Mouse (Mus musculus): Measurements from ENCODE around the gene Cyp27a1. TPM values are rescaled to one million over a fixed set of nuclear protein-coding genes. Genes with fewer than 3 reads are reported as not detected.

Gene Cyp27a1
- polyA plus RNA-seq, 1 experiment from 2014 or later, result 10.4 TPM

DNA sequence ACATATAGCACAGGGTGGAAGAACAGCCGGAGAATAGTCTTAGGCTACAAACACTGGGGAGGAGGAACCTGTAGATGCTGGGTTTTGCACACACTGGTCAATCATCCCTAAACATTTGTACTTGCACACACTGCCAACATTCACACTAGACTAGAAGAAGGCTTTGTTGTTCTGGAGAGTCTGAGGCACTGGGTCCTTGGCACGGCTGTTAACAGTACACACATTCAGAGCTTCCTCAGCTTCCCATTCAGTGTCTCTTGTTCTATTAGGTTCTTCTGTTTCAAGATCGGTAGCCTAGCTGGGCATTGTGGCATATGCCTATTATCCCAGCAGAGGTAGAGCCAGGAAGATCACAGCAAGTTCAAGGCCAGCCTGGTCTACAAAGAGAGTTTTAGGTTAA is 9.2 kb upstream of the Cyp27a1 start:
- H3K27ac ChIP-seq, result no peak overlapping the region
- no peak overlapping the region for H3K4me3 ChIP-seq
- DNase-seq (ENCODE audit: extremely low spot score, low spot score), result no peak
- H3K9me3 ChIP-seq, result no peaks in the 10 kb centered on the region
- peaks cover 42% of the 10 kb centered on the region for H3K36me3 ChIP-seq (replicated peaks)
- no peaks in the 10 kb centered on the region for H3K4me1 ChIP-seq
- WGBS, result 89% methylated on average over 3 of the region's 3 CpGs
- no peaks in the 10 kb centered on the region for H3K27me3 ChIP-seq (ENCODE audit: poor library complexity, severe bottlenecking)

- Histone ChIP-seq H3K4me3 (no peak overlapping the region), H3K4me1 (no peaks in the 10 kb centered on the region), H3K27me3 (ENCODE audit: poor library complexity, severe bottlenecking) (no peaks in the 10 kb centered on the region), H3K9me3 (no peaks in the 10 kb centered on the region), H3K27ac (no peak overlapping the region), H3K36me3 (replicated peaks) (peaks cover 33% of the 10 kb centered on the region)
- DNase-seq (ENCODE audit: extremely low spot score, low spot score), result no peak
- 90% methylated on average over 5 of the region's 5 CpGs for WGBS
Measured at GRCm38 (mm10) chr1:74705016-74705415, 8.4 kb upstream of the Cyp27a1 start.

- Histone ChIP-seq H3K9me3 (no peaks in the 10 kb centered on the region), H3K4me1 (peaks cover 22% of the 10 kb centered on the region), H3K36me3 (replicated peaks) (no peaks in the 10 kb centered on the region), H3K4me3 (no peak overlapping the region), H3K27ac (no peak overlapping the region), H3K27me3 (ENCODE audit: poor library complexity, severe bottlenecking) (peaks cover 12% of the 10 kb centered on the region)
- 39% methylated on average over 6 of the region's 6 CpGs for WGBS
- no peak for DNase-seq (ENCODE audit: extremely low spot score, low spot score)
Measured at GRCm38 (mm10) chr1:74709566-74709965, 3.8 kb upstream of the Cyp27a1 start.

DNA sequence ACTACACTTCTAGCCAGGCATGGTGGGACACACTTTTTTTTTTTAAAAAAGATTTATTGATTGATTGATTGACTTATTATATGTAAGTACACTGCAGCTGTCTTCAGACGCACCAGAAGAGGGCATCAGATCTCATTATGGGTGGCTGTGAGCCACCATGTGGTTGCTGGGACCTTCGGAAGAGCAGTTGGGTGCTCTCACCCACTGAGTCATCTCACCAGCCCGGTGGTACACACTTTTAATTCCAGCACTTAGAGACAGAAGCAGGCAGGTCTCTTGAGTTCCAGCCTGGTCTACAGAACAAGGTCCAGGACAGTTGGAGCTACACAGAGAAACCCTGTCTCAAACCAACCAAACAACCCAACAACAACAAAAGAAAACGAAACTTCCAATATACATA is 1.3 kb upstream of the Cyp27a1 start:
- WGBS, result 80% methylated on average over 4 of the region's 4 CpGs
- no peak overlapping the region for H3K27ac ChIP-seq

DNA sequence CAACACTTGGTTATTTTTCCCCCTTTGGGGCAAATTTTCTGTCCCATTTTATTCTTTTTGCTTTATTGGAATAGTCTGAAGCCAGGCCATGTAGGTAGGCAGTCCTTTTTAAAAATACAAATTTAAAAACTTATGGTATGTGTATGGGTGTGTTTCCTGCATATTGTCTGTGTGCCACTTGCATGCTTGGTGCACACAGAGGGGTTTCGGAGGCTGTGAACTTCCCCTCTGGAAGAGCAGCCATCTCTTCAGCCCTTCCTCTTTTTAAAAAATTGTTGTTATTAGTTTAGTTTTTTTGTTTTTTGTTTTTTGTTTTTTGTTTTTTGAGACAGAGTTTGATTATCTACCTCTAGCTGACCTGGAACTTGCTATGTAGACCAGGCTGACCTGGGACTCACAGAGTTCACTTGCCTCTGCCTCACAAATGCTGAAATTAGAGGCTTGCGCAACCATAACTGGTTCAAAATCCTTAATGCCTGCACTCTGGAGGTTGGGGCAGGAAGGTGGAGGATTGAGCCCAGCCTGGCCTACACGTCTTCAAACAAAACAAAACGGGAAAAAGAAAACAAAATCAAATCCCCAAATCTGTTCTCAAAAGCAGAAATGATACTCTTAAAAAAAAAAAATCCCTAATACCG is 794 bp upstream of the Cyp27a1 start:
- WGBS, result 35% methylated on average over 5 of the region's 5 CpGs
- H3K27me3 ChIP-seq (ENCODE audit: poor library complexity, severe bottlenecking), result peaks cover 17% of the 10 kb centered on the region
- H3K27ac ChIP-seq, result peak overlapping the region; percentile 87; the same call in 1 of the 2 replicates
- H3K9me3 ChIP-seq, result no peaks in the 10 kb centered on the region
- H3K36me3 ChIP-seq (replicated peaks), result no peaks in the 10 kb centered on the region
- peaks cover 27% of the 10 kb centered on the region for H3K4me1 ChIP-seq
- DNase-seq (ENCODE audit: extremely low spot score, low spot score), result no peak
- peak overlapping the region; percentile 72 for H3K4me3 ChIP-seq

More for the DNA sequence above, 1.3 kb upstream of the Cyp27a1 start:
- H3K4me3 ChIP-seq, result no peak overlapping the region
- no peak for DNase-seq (ENCODE audit: extremely low spot score, low spot score)
- H3K4me1 ChIP-seq, result peaks cover 27% of the 10 kb centered on the region
- no peaks in the 10 kb centered on the region for H3K9me3 ChIP-seq
- H3K36me3 ChIP-seq (replicated peaks), result no peaks in the 10 kb centered on the region
- H3K27me3 ChIP-seq (ENCODE audit: poor library complexity, severe bottlenecking), result peaks cover 17% of the 10 kb centered on the region

DNA sequence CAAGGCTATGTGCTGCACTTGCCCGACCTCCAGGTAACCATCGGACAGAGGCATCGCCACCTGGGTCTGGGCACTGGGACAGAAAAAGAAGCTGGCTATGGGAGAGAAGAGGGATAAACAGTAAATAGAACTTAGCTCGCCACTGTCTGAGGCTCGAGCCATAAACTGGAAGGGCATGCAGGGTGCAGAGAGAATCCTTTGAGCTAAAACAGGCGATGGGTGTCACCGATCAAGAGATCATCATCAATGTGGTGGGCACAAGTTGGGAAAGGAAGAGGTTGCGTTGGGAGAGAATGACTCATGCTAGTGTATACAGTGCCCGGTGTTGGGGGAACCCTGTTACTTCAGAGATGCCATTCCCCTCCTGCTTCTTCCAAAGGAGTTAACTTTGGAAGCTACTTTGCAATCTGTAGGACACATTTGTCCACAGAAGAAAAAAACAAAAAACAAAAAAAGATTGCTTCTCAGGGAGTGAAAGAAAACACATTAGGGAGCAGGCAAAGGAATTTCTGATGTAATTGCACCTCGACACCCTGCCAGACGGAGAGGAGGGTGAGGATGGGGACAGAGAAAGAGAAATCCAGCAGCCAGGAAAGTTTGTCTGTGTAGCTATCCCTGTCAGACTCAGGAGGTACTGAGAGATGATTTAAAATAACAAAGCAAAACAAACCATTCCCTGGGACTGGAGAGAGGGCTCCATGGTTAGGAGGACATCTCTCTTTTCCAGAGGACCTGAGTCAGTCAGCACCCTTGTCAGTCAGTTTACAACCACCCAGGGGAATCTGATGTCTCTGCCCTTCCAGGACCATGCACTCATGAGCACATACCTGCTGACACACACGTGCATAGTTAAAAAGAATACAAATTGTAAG is 721 bp downstream of the Cyp27a1 start:
- Histone ChIP-seq H3K4me3 (peak overlapping the region; percentile 72), H3K4me1 (peaks cover 30% of the 10 kb centered on the region), H3K27me3 (ENCODE audit: poor library complexity, severe bottlenecking) (peaks cover 17% of the 10 kb centered on the region), H3K9me3 (no peaks in the 10 kb centered on the region), H3K36me3 (replicated peaks) (no peaks in the 10 kb centered on the region), H3K27ac (peak overlapping the region; percentile 87)
- DNase-seq (ENCODE audit: extremely low spot score, low spot score), result no peak
- WGBS, result 35% methylated on average over 12 of the region's 12 CpGs

- Histone ChIP-seq H3K4me1 (peaks cover 35% of the 10 kb centered on the region), H3K36me3 (replicated peaks) (no peaks in the 10 kb centered on the region), H3K4me3 (no peak overlapping the region), H3K9me3 (no peaks in the 10 kb centered on the region), H3K27me3 (ENCODE audit: poor library complexity, severe bottlenecking) (peaks cover 17% of the 10 kb centered on the region), H3K27ac (no peak overlapping the region)
- 61% methylated on average over 2 of the region's 2 CpGs for WGBS
- DNase-seq (ENCODE audit: extremely low spot score, low spot score), result no peak
Measured at GRCm38 (mm10) chr1:74714967-74715366, 1.6 kb downstream of the Cyp27a1 start.

- WGBS, result 62% methylated on average over 5 of the region's 5 CpGs
- H3K36me3 ChIP-seq (replicated peaks), result no peaks in the 10 kb centered on the region
- H3K4me1 ChIP-seq, result peaks cover 35% of the 10 kb centered on the region
- H3K27ac ChIP-seq, result no peak overlapping the region
- no peak for DNase-seq (ENCODE audit: extremely low spot score, low spot score)
- no peaks in the 10 kb centered on the region for H3K9me3 ChIP-seq
- no peak overlapping the region for H3K4me3 ChIP-seq
- peaks cover 17% of the 10 kb centered on the region for H3K27me3 ChIP-seq (ENCODE audit: poor library complexity, severe bottlenecking)
Measured at GRCm38 (mm10) chr1:74715468-74715867, 2.1 kb downstream of the Cyp27a1 start.

DNA sequence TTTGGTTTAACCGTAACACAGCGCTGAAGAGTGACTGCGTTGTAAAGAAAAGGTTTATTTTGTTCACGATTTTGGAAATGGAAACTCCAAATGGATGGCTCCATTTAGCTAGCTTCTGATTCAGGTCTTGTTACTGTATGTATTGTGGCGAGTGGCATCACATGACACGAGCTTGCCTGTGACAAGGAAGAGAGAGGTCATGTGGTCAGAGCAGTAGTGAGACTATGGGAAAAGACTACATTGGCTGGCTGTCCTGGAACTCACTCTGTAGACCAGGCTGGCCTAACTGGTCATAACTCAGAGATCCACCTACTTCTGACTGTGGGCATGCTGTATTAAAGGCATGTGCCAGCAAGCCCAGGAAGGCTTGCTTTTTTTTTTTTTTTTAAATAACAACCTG is 2.5 kb downstream of the Cyp27a1 start:
- Histone ChIP-seq H3K36me3 (replicated peaks) (no peaks in the 10 kb centered on the region), H3K4me1 (peaks cover 35% of the 10 kb centered on the region), H3K27ac (no peak overlapping the region), H3K4me3 (no peak overlapping the region), H3K9me3 (no peaks in the 10 kb centered on the region), H3K27me3 (ENCODE audit: poor library complexity, severe bottlenecking) (peaks cover 17% of the 10 kb centered on the region)
- 82% methylated on average over 6 of the region's 6 CpGs for WGBS
- no peak for DNase-seq (ENCODE audit: extremely low spot score, low spot score)

DNA sequence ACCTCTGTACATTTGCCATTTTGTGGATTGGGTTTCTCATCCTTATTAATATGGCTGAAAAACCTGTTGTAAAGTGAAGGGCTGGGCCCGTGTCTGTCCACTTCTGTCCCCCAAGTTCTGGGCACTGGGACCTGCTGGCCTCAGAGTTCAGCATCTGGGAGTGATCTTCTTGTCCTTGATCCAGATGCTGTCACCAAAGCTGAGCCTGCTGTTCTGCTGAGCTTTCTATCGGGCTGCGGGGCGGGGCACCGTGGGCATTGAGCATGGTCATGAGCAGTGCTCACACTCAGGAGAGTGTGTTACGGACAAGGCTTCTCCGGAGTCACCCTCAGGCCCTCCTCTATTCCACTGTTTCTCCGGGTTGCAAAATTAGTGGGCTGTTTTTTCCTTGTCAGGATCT is 4.7 kb downstream of the Cyp27a1 start:
- H3K27ac ChIP-seq, result no peak overlapping the region
- no peak for DNase-seq (ENCODE audit: extremely low spot score, low spot score)
- H3K9me3 ChIP-seq, result no peaks in the 10 kb centered on the region
- peaks cover 17% of the 10 kb centered on the region for H3K27me3 ChIP-seq (ENCODE audit: poor library complexity, severe bottlenecking)
- no peaks in the 10 kb centered on the region for H3K36me3 ChIP-seq (replicated peaks)
- WGBS, result 81% methylated on average over 8 of the region's 8 CpGs
- H3K4me3 ChIP-seq, result no peak overlapping the region
- H3K4me1 ChIP-seq, result peaks cover 27% of the 10 kb centered on the region

DNA sequence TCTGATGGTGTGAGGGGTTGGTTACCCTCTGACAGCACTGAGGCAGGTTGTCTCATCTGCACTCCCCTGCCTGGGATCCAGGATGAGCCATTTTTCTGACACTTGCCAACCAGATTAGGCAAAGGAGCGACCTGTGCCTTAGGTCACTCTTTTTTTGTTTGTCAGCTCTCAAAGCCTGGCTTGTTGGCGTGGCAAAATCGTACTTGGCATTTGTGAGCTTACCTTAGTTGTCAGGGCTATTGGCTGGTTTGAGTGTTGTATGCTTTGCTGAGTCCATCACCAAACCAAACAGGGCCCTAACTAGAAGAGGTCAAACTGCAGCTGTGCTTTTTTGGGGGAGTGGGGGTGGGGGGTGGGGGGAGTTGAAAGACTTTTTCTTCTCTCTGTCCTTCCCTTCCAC is 5.9 kb downstream of the Cyp27a1 start:
- WGBS, result 66% methylated on average over 3 of the region's 3 CpGs
- Histone ChIP-seq H3K27me3 (ENCODE audit: poor library complexity, severe bottlenecking) (peaks cover 7% of the 10 kb centered on the region), H3K4me1 (peaks cover 16% of the 10 kb centered on the region), H3K27ac (no peak overlapping the region), H3K9me3 (no peaks in the 10 kb centered on the region), H3K36me3 (replicated peaks) (no peaks in the 10 kb centered on the region), H3K4me3 (no peak overlapping the region)
- DNase-seq (ENCODE audit: extremely low spot score, low spot score), result no peak

DNA sequence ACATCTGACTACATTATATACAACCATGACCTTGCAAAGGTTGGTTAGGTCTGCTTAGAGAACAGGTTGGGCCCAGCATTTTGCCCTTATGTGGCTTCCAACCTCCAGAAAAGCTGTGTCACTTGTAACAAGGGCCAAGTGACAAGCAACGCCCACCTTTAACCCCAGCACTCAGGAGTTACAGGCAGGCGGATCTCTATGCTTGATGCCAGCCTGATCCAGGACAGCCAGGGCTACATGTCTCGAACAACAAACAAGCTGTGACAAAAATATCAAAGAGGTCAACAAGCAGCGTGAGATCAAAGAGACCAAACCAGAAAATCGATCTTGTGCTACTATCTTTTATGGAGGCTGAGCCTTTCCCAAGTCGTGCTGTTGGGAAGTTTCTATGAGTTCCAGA is 8.3 kb downstream of the Cyp27a1 start:
- 80% methylated on average over 6 of the region's 6 CpGs for WGBS
- no peaks in the 10 kb centered on the region for H3K27me3 ChIP-seq (ENCODE audit: poor library complexity, severe bottlenecking)
- peaks cover 8% of the 10 kb centered on the region; the same call in 1 of the 2 replicates for H3K4me1 ChIP-seq
- H3K36me3 ChIP-seq (replicated peaks), result no peaks in the 10 kb centered on the region
- H3K4me3 ChIP-seq, result no peak overlapping the region
- no peak overlapping the region for H3K27ac ChIP-seq
- no peak for DNase-seq (ENCODE audit: extremely low spot score, low spot score)
- H3K9me3 ChIP-seq, result no peaks in the 10 kb centered on the region

DNA sequence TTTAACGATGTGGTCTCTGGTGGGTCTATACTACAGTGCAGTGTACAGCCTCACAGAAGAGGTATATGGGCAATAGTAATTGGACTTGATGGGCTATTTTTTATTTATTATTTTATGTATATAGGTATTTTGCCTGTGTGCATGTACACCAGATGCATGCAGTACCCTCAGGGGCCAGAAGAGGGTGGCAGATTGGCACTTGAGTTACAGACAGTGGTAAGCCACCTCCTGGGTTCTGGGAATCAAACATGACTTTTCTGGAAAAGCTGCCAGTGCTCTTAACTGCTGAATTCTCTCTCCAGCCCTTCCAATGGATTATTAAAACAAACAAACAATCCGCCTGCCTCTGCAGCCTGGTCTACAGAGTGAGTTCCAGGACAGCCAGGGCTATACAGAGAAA is 10.4 kb downstream of the Cyp27a1 start:
- Histone ChIP-seq H3K36me3 (replicated peaks) (no peaks in the 10 kb centered on the region), H3K4me3 (no peak overlapping the region), H3K4me1 (peaks cover 8% of the 10 kb centered on the region; the same call in 1 of the 2 replicates), H3K9me3 (no peaks in the 10 kb centered on the region), H3K27me3 (ENCODE audit: poor library complexity, severe bottlenecking) (no peaks in the 10 kb centered on the region), H3K27ac (no peak overlapping the region)
- WGBS, result 73% methylated on average over 2 of the region's 2 CpGs
- DNase-seq (ENCODE audit: extremely low spot score, low spot score), result no peak
